Mouse (Mus musculus): ENCODE measurements around the gene Nav1.
"Not testable (repeated sequence)": the region's sequence is repeated elsewhere in the genome, so short reads cannot be mapped to it uniquely, and the experiment has no call there.

The Nav1 gene

GRCm38 (mm10) chr1:135493862-135494261, 113.2 kb downstream of the Nav1 start:
- no peaks in the 10 kb centered on the region for H3K36me3 ChIP-seq (ENCODE audit: control insufficient read depth, insufficient read depth, low read length, poor library complexity, severe bottlenecking)
- DNase-seq (ENCODE audit: low read depth, low spot score), result no peak
- H3K27me3 ChIP-seq (ENCODE audit: control insufficient read depth, insufficient read depth, low read length, poor library complexity, severe bottlenecking), result no peaks in the 10 kb centered on the region

- DNase-seq (ENCODE audit: low read depth, low spot score), result no peak
- H3K27me3 ChIP-seq (ENCODE audit: control insufficient read depth, insufficient read depth, low read length, poor library complexity, severe bottlenecking), result no peaks in the 10 kb centered on the region
- no peaks in the 10 kb centered on the region for H3K36me3 ChIP-seq (ENCODE audit: control insufficient read depth, insufficient read depth, low read length, poor library complexity, severe bottlenecking)
Measured at GRCm38 (mm10) chr1:135492406-135492805, 114.7 kb downstream of the Nav1 start.

DNA sequence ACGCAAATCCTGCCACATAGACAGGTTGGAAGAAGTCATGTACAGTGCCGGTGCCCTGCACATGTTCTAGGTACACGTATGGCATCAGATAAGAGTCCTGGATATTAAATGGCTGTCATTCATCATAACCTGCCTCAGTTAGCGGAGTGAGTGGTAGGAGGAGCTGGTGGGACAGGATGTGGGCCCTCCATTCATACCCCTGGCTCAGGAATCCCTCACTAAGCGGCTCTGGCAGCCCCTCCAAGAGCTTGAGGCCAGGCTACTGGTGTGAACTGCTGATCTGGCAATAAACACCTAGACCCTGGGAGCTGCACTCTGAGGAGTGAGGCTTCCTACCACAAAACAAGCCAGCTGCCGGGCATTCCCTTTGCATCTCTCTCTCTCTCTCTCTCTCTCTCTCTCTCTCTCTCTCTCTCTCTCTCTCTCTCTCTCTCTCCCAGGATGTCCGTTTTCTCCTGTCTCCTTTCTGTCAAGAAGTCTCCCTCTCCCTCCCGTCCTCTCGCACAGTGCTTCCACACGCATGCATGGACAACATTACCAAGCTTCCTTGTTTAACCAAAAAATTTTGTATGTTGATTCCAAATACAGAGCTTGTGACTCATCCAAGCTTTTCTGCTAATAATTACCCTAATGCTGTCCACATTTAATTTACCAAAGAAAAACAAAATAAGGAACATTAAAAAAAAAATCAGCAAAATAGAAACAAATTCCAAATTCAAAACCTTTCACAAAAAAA, 116.0 kb downstream of the Nav1 start:
- Histone ChIP-seq H3K36me3 (ENCODE audit: control insufficient read depth, insufficient read depth, low read length, poor library complexity, severe bottlenecking) (no peaks in the 10 kb centered on the region), H3K27me3 (ENCODE audit: control insufficient read depth, insufficient read depth, low read length, poor library complexity, severe bottlenecking) (no peaks in the 10 kb centered on the region)
- DNase-seq (ENCODE audit: low read depth, low spot score), result no peak

DNA sequence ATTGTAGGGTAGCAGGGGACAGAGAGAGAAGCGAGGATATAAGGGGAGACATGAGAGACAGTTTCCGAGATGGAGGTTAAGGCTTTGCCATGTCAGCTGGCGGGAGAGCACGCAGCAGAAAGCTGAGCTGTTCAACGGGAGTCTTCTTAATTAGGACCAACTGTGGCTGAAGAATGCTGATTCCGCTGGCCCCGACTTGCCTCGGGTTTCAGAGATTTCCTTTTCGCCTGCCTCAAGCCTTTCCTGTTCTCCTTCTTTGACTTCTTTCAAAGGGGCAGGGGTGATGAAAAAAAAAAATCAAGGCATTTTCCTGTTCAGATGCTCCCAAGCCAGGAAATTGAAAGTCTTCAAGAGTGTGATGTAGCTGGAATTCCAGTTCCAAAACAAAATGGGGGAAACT, 118.2 kb downstream of the Nav1 start:
- no peak for DNase-seq (ENCODE audit: low read depth, low spot score)
- Histone ChIP-seq H3K36me3 (ENCODE audit: control insufficient read depth, insufficient read depth, low read length, poor library complexity, severe bottlenecking) (no peaks in the 10 kb centered on the region), H3K27me3 (ENCODE audit: control insufficient read depth, insufficient read depth, low read length, poor library complexity, severe bottlenecking) (no peaks in the 10 kb centered on the region)

DNA sequence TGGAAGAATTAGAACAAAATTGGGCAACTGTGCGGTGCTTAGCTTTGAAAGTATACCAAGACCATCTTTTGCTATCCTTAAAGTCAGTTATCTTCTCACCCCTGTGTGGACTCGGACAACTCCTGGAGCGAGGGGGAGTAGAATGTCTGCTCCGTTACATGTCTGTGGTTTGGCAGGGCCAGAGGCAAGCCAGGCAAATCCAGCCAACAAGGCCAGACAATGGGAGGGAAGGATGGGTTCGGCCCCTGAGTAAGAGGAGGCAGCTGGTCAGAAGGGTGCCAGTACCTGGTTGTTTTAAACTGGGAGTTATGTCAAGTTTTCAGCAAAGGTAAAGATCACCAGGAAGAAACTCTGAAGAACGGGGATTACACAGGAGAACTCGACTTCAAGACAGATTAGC, 121.9 kb downstream of the Nav1 start:
- Histone ChIP-seq H3K27me3 (ENCODE audit: control insufficient read depth, insufficient read depth, low read length, poor library complexity, severe bottlenecking) (no peaks in the 10 kb centered on the region), H3K36me3 (ENCODE audit: control insufficient read depth, insufficient read depth, low read length, poor library complexity, severe bottlenecking) (no peaks in the 10 kb centered on the region)
- DNase-seq (ENCODE audit: low read depth, low spot score), result no peak

- H3K27me3 ChIP-seq (ENCODE audit: control insufficient read depth, insufficient read depth, low read length, poor library complexity, severe bottlenecking); DNase-seq (ENCODE audit: low read depth, low spot score); H3K36me3 ChIP-seq (ENCODE audit: control insufficient read depth, insufficient read depth, low read length, poor library complexity, severe bottlenecking): not testable (repeated sequence)
Measured at GRCm38 (mm10) chr1:135484503-135485051, 122.5 kb downstream of the Nav1 start.

DNA sequence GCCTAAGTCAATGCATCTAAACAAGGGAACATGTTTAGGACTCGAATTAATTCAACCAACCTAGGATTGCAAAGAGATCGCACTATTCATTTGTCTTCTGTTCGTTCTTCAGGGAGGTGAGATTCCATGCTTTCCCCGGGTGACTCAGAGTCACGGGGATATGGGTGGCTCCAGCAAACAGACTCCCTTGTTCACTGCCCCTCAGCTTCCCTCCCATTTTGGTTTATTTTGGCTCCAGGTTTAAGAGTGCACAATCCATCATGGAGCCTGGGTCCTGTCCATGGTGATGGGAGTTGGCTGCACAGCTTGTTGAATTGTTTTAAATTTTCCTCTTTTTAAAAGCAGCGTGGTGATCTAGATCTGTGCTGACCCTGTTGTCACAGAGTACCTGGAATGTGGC, 123.1 kb downstream of the Nav1 start:
- no peaks in the 10 kb centered on the region for H3K27me3 ChIP-seq (ENCODE audit: control insufficient read depth, insufficient read depth, low read length, poor library complexity, severe bottlenecking)
- DNase-seq (ENCODE audit: low read depth, low spot score), result no peak
- H3K36me3 ChIP-seq (ENCODE audit: control insufficient read depth, insufficient read depth, low read length, poor library complexity, severe bottlenecking), result no peaks in the 10 kb centered on the region

GRCm38 (mm10) chr1:135482666-135483065, 124.4 kb downstream of the Nav1 start:
- no peak for DNase-seq (ENCODE audit: low read depth, low spot score)
- Histone ChIP-seq H3K27me3 (ENCODE audit: control insufficient read depth, insufficient read depth, low read length, poor library complexity, severe bottlenecking) (no peaks in the 10 kb centered on the region), H3K36me3 (ENCODE audit: control insufficient read depth, insufficient read depth, low read length, poor library complexity, severe bottlenecking) (no peaks in the 10 kb centered on the region)

DNA sequence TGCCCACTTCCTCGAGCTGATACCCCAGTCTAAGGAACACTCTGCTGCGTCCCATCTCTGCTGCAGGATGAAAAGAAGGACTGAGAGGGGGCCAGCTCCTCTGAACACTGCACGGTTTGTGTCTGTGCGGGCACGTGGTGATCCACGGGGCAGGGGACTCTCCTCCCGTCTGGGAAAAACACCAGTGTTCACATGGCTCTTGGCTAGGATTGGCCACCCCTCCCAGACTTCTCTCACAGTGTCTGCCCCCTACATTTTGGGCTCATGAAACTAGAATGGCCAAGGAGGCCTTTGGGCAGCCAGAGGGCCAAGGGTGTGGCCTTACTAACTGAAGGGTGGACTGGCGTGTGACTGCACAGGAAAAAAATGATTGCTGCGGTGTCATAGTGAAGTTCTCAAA, 125.4 kb downstream of the Nav1 start:
- DNase-seq (ENCODE audit: low read depth, low spot score), result no peak
- no peaks in the 10 kb centered on the region for H3K27me3 ChIP-seq (ENCODE audit: control insufficient read depth, insufficient read depth, low read length, poor library complexity, severe bottlenecking)
- H3K36me3 ChIP-seq (ENCODE audit: control insufficient read depth, insufficient read depth, low read length, poor library complexity, severe bottlenecking), result no peaks in the 10 kb centered on the region

DNA sequence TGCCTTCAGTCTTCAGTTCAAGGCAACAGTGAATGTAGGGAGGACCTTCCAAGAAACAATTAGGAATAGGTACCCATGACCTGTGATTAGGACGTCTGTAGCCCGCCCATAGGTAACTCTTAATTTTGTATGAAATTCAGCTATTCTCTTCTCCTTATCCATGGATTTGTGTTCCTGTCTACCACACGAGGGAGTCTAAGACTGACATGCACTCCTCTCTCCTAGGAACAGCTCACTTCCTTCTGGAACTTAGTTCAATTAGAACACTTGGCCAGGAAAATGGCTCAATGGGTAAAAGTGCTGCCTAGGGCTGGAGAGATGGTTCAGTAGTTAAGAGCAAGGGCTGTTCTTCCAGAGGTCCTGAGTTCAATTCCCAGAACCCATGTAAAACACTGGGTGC, 126.3 kb downstream of the Nav1 start:
- no peaks in the 10 kb centered on the region for H3K36me3 ChIP-seq (ENCODE audit: control insufficient read depth, insufficient read depth, low read length, poor library complexity, severe bottlenecking)
- no peaks in the 10 kb centered on the region for H3K27me3 ChIP-seq (ENCODE audit: control insufficient read depth, insufficient read depth, low read length, poor library complexity, severe bottlenecking)
- DNase-seq (ENCODE audit: low read depth, low spot score), result no peak

DNA sequence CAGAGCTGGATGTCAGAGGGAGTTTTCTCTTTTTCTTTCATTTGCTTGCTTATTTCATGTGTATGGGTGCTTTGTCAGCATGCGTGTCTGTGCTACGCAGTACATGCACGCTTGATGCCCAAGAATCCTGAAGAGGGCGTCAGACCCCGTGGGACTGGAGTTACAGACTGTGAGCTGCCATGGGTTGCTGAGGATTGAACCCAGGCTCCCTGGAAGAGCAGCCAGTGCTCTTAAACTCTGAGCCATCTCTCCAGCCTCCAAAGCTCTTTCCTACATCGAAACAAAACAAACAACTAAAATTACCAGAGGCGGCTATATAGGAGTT, 131.6 kb downstream of the Nav1 start:
- DNase-seq (ENCODE audit: low read depth, low spot score), result no peak
- H3K36me3 ChIP-seq (ENCODE audit: control insufficient read depth, insufficient read depth, low read length, poor library complexity, severe bottlenecking), result no peaks in the 10 kb centered on the region
- H3K27me3 ChIP-seq (ENCODE audit: control insufficient read depth, insufficient read depth, low read length, poor library complexity, severe bottlenecking), result no peaks in the 10 kb centered on the region

GRCm38 (mm10) chr1:135474861-135475570, 132.1 kb downstream of the Nav1 start:
- H3K27me3 ChIP-seq (ENCODE audit: control insufficient read depth, insufficient read depth, low read length, poor library complexity, severe bottlenecking), result no peaks in the 10 kb centered on the region
- no peak for DNase-seq (ENCODE audit: low read depth, low spot score)
- H3K36me3 ChIP-seq (ENCODE audit: control insufficient read depth, insufficient read depth, low read length, poor library complexity, severe bottlenecking), result no peaks in the 10 kb centered on the region

DNA sequence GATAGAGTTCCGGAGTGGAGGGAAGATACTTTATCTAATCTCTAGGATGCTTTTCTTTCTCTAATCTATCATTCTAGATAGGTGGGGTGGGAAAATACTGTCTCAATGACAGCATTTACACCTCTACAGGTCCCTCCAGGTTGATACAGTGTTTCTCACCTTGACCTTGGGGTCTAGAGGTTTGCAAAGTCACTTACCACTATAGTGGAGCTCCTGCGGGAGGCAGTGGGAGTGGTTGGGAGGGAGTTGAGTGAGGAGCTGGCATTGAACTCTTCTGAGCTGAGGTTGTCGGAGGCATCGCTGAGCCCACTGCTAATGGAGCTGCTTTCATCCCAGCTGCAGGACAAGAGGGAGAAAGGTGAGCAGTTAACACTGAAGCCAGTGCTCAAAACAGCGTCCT, 134.6 kb downstream of the Nav1 start:
- H3K27me3 ChIP-seq (ENCODE audit: control insufficient read depth, insufficient read depth, low read length, poor library complexity, severe bottlenecking), result no peaks in the 10 kb centered on the region
- DNase-seq (ENCODE audit: low read depth, low spot score), result no peak
- H3K36me3 ChIP-seq (ENCODE audit: control insufficient read depth, insufficient read depth, low read length, poor library complexity, severe bottlenecking), result no peaks in the 10 kb centered on the region

GRCm38 (mm10) chr1:135471742-135472141, 135.4 kb downstream of the Nav1 start:
- Histone ChIP-seq H3K36me3 (ENCODE audit: control insufficient read depth, insufficient read depth, low read length, poor library complexity, severe bottlenecking) (no peaks in the 10 kb centered on the region), H3K27me3 (ENCODE audit: control insufficient read depth, insufficient read depth, low read length, poor library complexity, severe bottlenecking) (no peaks in the 10 kb centered on the region)
- no peak for DNase-seq (ENCODE audit: low read depth, low spot score)

GRCm38 (mm10) chr1:135470546-135470945, 136.5 kb downstream of the Nav1 start:
- Histone ChIP-seq H3K36me3 (ENCODE audit: control insufficient read depth, insufficient read depth, low read length, poor library complexity, severe bottlenecking) (no peaks in the 10 kb centered on the region), H3K27me3 (ENCODE audit: control insufficient read depth, insufficient read depth, low read length, poor library complexity, severe bottlenecking) (no peaks in the 10 kb centered on the region)
- DNase-seq (ENCODE audit: low read depth, low spot score), result no peak
